ENCODE assay signal across 10 mouse cellular contexts in the genomic region with DNA sequence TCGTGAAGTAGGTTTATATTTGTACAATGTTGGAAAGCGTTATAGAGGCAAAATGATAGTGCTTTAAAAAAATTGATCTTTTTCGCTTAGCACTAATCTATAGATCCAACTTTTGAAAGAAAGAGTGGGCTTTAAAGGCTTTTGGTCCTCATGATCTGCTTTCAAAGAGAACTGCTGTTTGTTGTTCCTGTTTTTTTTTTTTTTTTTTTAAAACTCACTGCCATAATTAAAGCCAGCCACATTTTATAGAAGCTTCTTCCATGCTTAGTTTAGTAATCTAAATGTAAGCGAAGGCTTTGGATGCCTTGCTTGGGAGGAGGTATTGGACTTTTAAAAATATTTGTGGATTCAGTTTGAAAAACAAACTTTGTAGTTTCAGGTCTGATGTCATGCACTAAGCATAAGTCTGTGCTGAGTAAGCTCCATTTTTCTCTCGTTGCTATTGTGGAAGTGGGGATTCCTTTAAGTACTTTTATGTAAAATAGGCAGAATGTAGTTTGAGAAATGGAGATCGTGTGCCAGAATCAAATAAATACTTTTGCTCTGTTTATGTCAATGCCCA. TPM values are rescaled to one million over a fixed set of nuclear protein-coding genes. Genes with fewer than 3 reads are reported as not detected.
DNase-seq lines count a peak whose midpoint lies in the region; ATAC-seq and TF ChIP-seq lines count a peak whose summit lies in the region.
"Had no signal": no experiment of that assay in that cellular context is flagged by ENCODE, and none has a peak within 500 bp of the region (broad histone marks: within the 10 kb centered on the region; RNA-seq: fewer than 3 reads in every experiment).

No protein-coding gene starts in this region.

- DNase-seq in gastrocnemius, adult 2 months = no peak
- DNase-seq in gastrocnemius, postnatal 14 days = no peak
- no peak for DNase-seq in lung, embryonic 14.5 days
- DNase-seq in lung, postnatal 0 days (ENCODE audit: low spot score) = no peak
- no peak for DNase-seq in left cerebral cortex, postnatal 25 days (ENCODE audit: low spot score in 2 of 2)
- DNase-seq in cerebellum, adult 11-12 months = no peak
- DNase-seq: adrenal gland, postnatal 36 days; spleen, adult 18-20 months had no signal

- no peak overlapping the region for H3K27ac ChIP-seq in gastrocnemius, adult 2 months
- no peak overlapping the region for H3K27ac ChIP-seq in lung, embryonic 14.5 days (ENCODE audit: low read depth)
- no peak overlapping the region for H3K27ac ChIP-seq in lung, postnatal 0 days (ENCODE audit: low read length)
- H3K27ac ChIP-seq in hindbrain, embryonic 15.5 days (replicated peaks) = no peak overlapping the region

- TF ChIP-seq POLR2A in myocyte (IDR thresholded peaks at IDR 0.05; ENCODE audit: insufficient read length, low read depth) = no peak

- intact Hi-C loops in gastrocnemius, adult 2 months (cut with DNase I) = no loop called here
- intact Hi-C loops in gastrocnemius, postnatal 14 days (cut with DNase I; ENCODE audit: low total_unique reads) = no loop called here
- intact Hi-C loops in left cerebral cortex, postnatal 25 days (cut with DNase I) = loop anchor here (2.0 kb wide), 1 partner anchor 337 kb away; no protein-coding TSS in a partner anchor

- TF ChIP-seq CTCF in gastrocnemius, adult 2 months (IDR thresholded peaks at IDR 0.05) = no peak
- no peak for TF ChIP-seq CTCF in lung, embryonic 14.5 days (IDR thresholded peaks at IDR 0.05; ENCODE audit: low read depth)
- no peak for TF ChIP-seq CTCF in lung, postnatal 0 days (IDR thresholded peaks at IDR 0.05)

- no peaks in the 10 kb centered on the region for H3K27me3 ChIP-seq in lung, embryonic 14.5 days (ENCODE audit: insufficient read depth, low read length)
- no peaks in the 10 kb centered on the region for H3K27me3 ChIP-seq in lung, postnatal 0 days (replicated peaks; ENCODE audit: insufficient read depth, low read length)
- H3K27me3 ChIP-seq in hindbrain, embryonic 15.5 days = no peaks in the 10 kb centered on the region
- no peaks in the 10 kb centered on the region for H3K27me3 ChIP-seq in myocyte (ENCODE audit: control insufficient read depth, insufficient read depth, insufficient read length)

- H3K9ac ChIP-seq in lung, embryonic 14.5 days = no peak overlapping the region; the same call in 1 of the 2 replicates
- H3K9ac ChIP-seq in lung, postnatal 0 days (replicated peaks; ENCODE audit: low read depth) = no peak overlapping the region
- no peak overlapping the region for H3K9ac ChIP-seq in hindbrain, embryonic 15.5 days

- H3K9me3 ChIP-seq in lung, embryonic 14.5 days (ENCODE audit: low read depth, low read length) = no peaks in the 10 kb centered on the region
- no peaks in the 10 kb centered on the region for H3K9me3 ChIP-seq in lung, postnatal 0 days (ENCODE audit: low read length)
- H3K9me3 ChIP-seq in hindbrain, embryonic 15.5 days = no peaks in the 10 kb centered on the region

- H3K4me3 ChIP-seq in gastrocnemius, adult 2 months = peak overlapping the region; percentile 95
- peak overlapping the region; percentile 90; the same call in 1 of the 2 replicates for H3K4me3 ChIP-seq in lung, embryonic 14.5 days (ENCODE audit: low read depth, low read length)
- no peak overlapping the region for H3K4me3 ChIP-seq in lung, postnatal 0 days (ENCODE audit: low read depth, low read length)
- H3K4me3 ChIP-seq in hindbrain, embryonic 15.5 days = peak overlapping the region; percentile 99; the same call in 1 of the 2 replicates
- peak overlapping the region; percentile 50 for H3K4me3 ChIP-seq in myocyte

- H3K4me1 ChIP-seq in lung, embryonic 14.5 days (ENCODE audit: insufficient read depth) = no peaks in the 10 kb centered on the region; the same call in 1 of the 2 replicates
- H3K4me1 ChIP-seq in lung, postnatal 0 days (ENCODE audit: insufficient read depth, low read depth, low read length) = peaks cover 11% of the 10 kb centered on the region; the same call in 1 of the 2 replicates
- H3K4me1 ChIP-seq in hindbrain, embryonic 15.5 days (replicated peaks) = peaks cover 25% of the 10 kb centered on the region

- H3ac ChIP-seq in myocyte (ENCODE audit: control insufficient read depth, insufficient read length) = no peak overlapping the region

- TF ChIP-seq EP300 in lung, postnatal 0 days (IDR thresholded peaks at IDR 0.05) = no peak

- ATAC-seq in lung, embryonic 14.5 days (ENCODE audit: insufficient read depth) = no peak
- ATAC-seq in lung, postnatal 0 days = no peak
- no peak for ATAC-seq in hindbrain, embryonic 15.5 days (ENCODE audit: low FRiP score, low read depth)

- 74% methylated on average over 6 of the region's 6 CpGs for WGBS in lung, embryonic 14.5 days
- 62% methylated on average over 6 of the region's 6 CpGs for WGBS in lung, postnatal 0 days
- 86% methylated on average over 6 of the region's 6 CpGs for WGBS in hindbrain, embryonic 15.5 days

- H3K36me3 ChIP-seq in lung, embryonic 14.5 days (ENCODE audit: insufficient read depth) = no peaks in the 10 kb centered on the region
- H3K36me3 ChIP-seq in lung, postnatal 0 days (ENCODE audit: insufficient read depth, low read length) = no peaks in the 10 kb centered on the region
- H3K36me3 ChIP-seq in hindbrain, embryonic 15.5 days = no peaks in the 10 kb centered on the region
- H3K36me3 ChIP-seq in myocyte (ENCODE audit: control insufficient read depth, insufficient read depth) = no peaks in the 10 kb centered on the region

- peaks cover 67% of the 10 kb centered on the region for H3K79me2 ChIP-seq in myocyte (ENCODE audit: control insufficient read depth, insufficient read depth)

- H3K4me2 ChIP-seq in lung, embryonic 14.5 days = peak overlapping the region; percentile 88
- H3K4me2 ChIP-seq in lung, postnatal 0 days (replicated peaks; ENCODE audit: low read depth, low read length) = no peak overlapping the region; the same call in 1 of the 2 replicates
- peak overlapping the region; percentile 67 for H3K4me2 ChIP-seq in hindbrain, embryonic 15.5 days
- H3K4me2 ChIP-seq in myocyte (ENCODE audit: low read depth) = peak overlapping the region; percentile 75

TF ChIP-seq in myocyte, 11 proteins besides CTCF, POLR2A, EP300 and RAD21:
- no peak for TF ChIP-seq E2F4 (IDR thresholded peaks at IDR 0.05; ENCODE audit: insufficient read depth)
- TF ChIP-seq TCF12 (IDR thresholded peaks at IDR 0.05; ENCODE audit: insufficient read depth, poor library complexity, severe bottlenecking) = no peak
- no peak for TF ChIP-seq POLR2AphosphoS2 (IDR thresholded peaks at IDR 0.05; ENCODE audit: insufficient read length, low read depth)

RNA-seq across cellular contexts. Expression of a gene that starts 2.0 kb away (rescaled TPM):
- total RNA-seq in gastrocnemius, adult 2 months (2021) = 10 to 100 TPM in 1 of 2 experiments, 1 to 10 TPM in 1; 9.8 to 13.5 TPM
- total RNA-seq in gastrocnemius, postnatal 14 days (2021) = 1 to 10 TPM; 6.3 to 9.9 TPM
- 19.8 and 20.3 TPM in 2 replicates for polyA plus RNA-seq in lung, embryonic 14.5 days (2014; fragmentation: Nextera tagmentation; extraction: Ambion mirVana)
- polyA plus RNA-seq in lung, postnatal 0 days (2015; fragmentation: Nextera tagmentation; extraction: Ambion mirVana) = 6.4 and 7.2 TPM in 2 replicates
- polyA plus RNA-seq in hindbrain, embryonic 15.5 days (2015; fragmentation: Nextera tagmentation; extraction: Ambion mirVana) = 9.0 and 9.8 TPM in 2 replicates
- polyA plus RNA-seq in myocyte (2012; fragmentation: generic; extraction: Trizol) = 4.8 TPM
- total RNA-seq in left cerebral cortex, postnatal 25 days (2021) = 10 to 100 TPM; 24.9 to 25.5 TPM

RNA-seq across cellular contexts. Expression of a gene that starts 8.5 kb away (rescaled TPM):
- 1 to 10 TPM; 1.3 to 2.3 TPM for total RNA-seq in gastrocnemius, adult 2 months (2021)
- total RNA-seq in gastrocnemius, postnatal 14 days (2021) = 1 to 10 TPM; 1.2 to 2.9 TPM
- 5.5 and 6.0 TPM in 2 replicates for polyA plus RNA-seq in lung, embryonic 14.5 days (2014; fragmentation: Nextera tagmentation; extraction: Ambion mirVana)
- 7.6 and 8.2 TPM in 2 replicates for polyA plus RNA-seq in lung, postnatal 0 days (2015; fragmentation: Nextera tagmentation; extraction: Ambion mirVana)
- 57.8 and 62.4 TPM in 2 replicates for polyA plus RNA-seq in hindbrain, embryonic 15.5 days (2015; fragmentation: Nextera tagmentation; extraction: Ambion mirVana)
- polyA plus RNA-seq in myocyte (2012; fragmentation: generic; extraction: Trizol) = 1.1 TPM
- 1 to 10 TPM; 5.4 to 7.0 TPM for total RNA-seq in left cerebral cortex, postnatal 25 days (2021)
